Mouse (Mus musculus): ENCODE results near the gene Tnfrsf25.

DNA sequence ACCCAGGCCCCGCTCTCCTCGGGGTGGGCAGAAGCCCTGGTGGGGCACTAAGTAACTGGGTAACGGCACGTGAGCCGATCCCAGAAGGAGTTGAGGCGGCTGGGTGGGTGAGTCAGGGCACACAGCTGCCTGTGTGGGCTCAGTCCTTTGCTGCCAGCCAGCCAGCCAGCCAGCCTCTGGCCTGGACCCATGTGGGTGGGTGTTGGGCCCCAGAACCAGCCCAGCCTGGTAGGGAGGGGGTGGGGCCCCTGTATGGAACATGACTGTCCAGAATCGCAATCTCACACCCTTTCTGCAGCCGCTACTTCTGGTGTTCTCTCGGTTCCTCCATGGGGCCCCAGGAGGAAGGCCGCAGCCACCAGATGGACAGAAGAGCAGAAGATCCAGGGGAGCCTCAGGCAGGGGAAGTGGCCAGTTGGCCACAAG is 37.6 kb upstream of the Tnfrsf25 start:
- TF ChIP-seq POLR2A (IDR thresholded peaks at IDR 0.05; ENCODE audit: control insufficient read depth, extremely low read depth, insufficient read depth, low read length, poor library complexity) (no peak), CTCF (IDR thresholded peaks at IDR 0.05; ENCODE audit: borderline replicate concordance, control insufficient read depth, extremely low read depth, insufficient read depth, low read length, poor library complexity) (no peak)
